Comparison of ENCODE assay signal across 9 mouse cellular contexts in genomic region chr1:60862951-60863461, GRCm38 (mm10). TPM values are rescaled to one million over a fixed set of nuclear protein-coding genes. Genes with fewer than 3 reads are reported as not detected.
DNase-seq lines count a peak whose midpoint lies in the region; ATAC-seq lines count a peak whose summit lies in the region.
"Had no signal": no experiment of that assay in that cellular context is flagged by ENCODE, and none has a peak within 500 bp of the region (broad histone marks: within the 10 kb centered on the region; RNA-seq: fewer than 3 reads in every experiment).

No protein-coding gene starts in this region.

- 22% methylated on average over 13 of the region's 13 CpGs for WGBS in lung, embryonic 15.5 days

- peaks cover 23% of the 10 kb centered on the region for H3K4me1 ChIP-seq in lung, embryonic 15.5 days

- H3K27ac ChIP-seq in lung, embryonic 15.5 days = peak overlapping the region; percentile 38

- ATAC-seq in lung, embryonic 15.5 days (ENCODE audit: borderline replicate concordance, extremely low read depth, low FRiP score, low TSS enrichment) = 0 out of 2 replicates have a peak, but pooled peaks have one; percentile 28
- ATAC-seq in megakaryocyte progenitor cell, adult 5-6 weeks (replicated peaks; ENCODE audit: poor library complexity) = no peak
- ATAC-seq: Patski had no signal

- no peaks in the 10 kb centered on the region for H3K27me3 ChIP-seq in lung, embryonic 15.5 days
- H3K27me3 ChIP-seq: Patski had no signal

- no peaks in the 10 kb centered on the region for H3K36me3 ChIP-seq in lung, embryonic 15.5 days

- no peak overlapping the region for H3K4me3 ChIP-seq in lung, embryonic 15.5 days

- peak; percentile 53 to 54 for DNase-seq in lung, adult 18-20 months
- no peak for DNase-seq in lung, postnatal 14 days
- DNase-seq in gastrocnemius, postnatal 25 days = peak; percentile 70
- peak; percentile 22 for DNase-seq in kidney, adult 9 months
- DNase-seq in adipocyte (ENCODE audit: low spot score) = no peak
- DNase-seq in urinary bladder, adult 2 months (ENCODE audit: low spot score) = no peak

- no peaks in the 10 kb centered on the region for H3K9me3 ChIP-seq in lung, embryonic 15.5 days

- H3K9ac ChIP-seq in lung, embryonic 15.5 days = no peak overlapping the region

- H3K4me2 ChIP-seq in lung, embryonic 15.5 days = no peak overlapping the region; the same call in 1 of the 2 replicates

RNA-seq across cellular contexts. Expression of gene Ctla4, which starts 23.8 kb away (rescaled TPM):
- total RNA-seq in gastrocnemius, postnatal 25 days (2021) = not detected
- 0.08 and 1.2 TPM in 2 replicates for polyA plus RNA-seq in lung, embryonic 15.5 days (2015; fragmentation: Nextera tagmentation; extraction: Ambion mirVana)
- 0.07 TPM in 1 of 2 replicates, not detected in the other for total RNA-seq in megakaryocyte progenitor cell, adult 5-6 weeks (2015)
- total RNA-seq in megakaryocyte progenitor cell, adult 5-6 weeks (2017) = not detected in 2 replicates
- 0.10 and 0.11 TPM in 2 replicates for polyA plus RNA-seq in urinary bladder, adult 2 months (2012; rRNA removed)
- polyA plus RNA-seq: Patski had no signal

Comparison
In these comparisons a context has a peak if more than half of its experiments do, and no peak if none do; other contexts are left out.
1. DNase-seq: peak in lung, adult 18-20 months (2 of 2), gastrocnemius, postnatal 25 days (single experiment) and kidney, adult 9 months (single experiment); none in lung, postnatal 14 days (single experiment), adipocyte (single experiment) and urinary bladder, adult 2 months (single experiment).